Comparison of ENCODE assay signal across 13 mouse cellular contexts in the genomic region with DNA sequence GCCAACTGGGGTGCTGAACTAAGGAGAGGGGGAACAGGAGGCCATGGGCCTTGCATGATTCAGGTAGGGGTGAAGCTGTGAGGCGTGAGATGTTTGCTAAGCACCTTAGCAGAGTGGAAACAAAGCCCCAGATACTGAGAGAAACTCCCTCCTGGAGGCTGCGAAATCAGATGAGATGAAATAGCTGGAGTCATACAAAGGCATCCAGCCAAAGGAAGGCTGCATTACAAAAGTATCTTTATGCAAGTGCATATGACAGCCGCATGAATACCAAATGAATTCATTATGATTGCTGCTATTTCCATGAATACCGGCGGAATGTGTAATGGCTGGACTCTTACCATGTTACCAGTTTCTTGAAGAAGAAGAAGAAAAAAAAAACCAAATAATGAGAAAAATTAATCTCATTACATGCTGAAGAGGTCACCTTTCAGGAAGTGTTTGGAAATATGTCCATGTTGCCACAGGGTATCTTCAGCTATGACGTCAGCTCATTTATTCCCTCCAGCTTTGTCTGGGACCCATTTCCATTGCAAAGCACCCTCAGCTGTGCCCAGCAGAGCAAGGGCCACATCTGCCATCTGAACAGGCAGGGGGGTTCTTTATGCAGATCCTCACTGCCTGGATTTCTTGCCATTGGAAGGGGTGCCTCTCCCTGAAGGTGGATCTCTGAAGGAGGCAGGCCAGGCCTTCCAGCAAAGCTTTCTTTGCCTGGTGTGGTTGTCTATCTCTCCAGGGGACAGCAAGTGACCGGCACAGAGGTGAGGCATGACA.
A peak's percentile ranks its signal among the peaks of the same experiment; 100 is the strongest.
DNase-seq lines count a peak whose midpoint lies in the region; ATAC-seq lines count a peak whose summit lies in the region.
"Had no signal": no experiment of that assay in that cellular context is flagged by ENCODE, and none has a peak within 500 bp of the region (broad histone marks: within the 10 kb centered on the region; RNA-seq: fewer than 3 reads in every experiment).

No protein-coding gene starts in this region.

- H3K36me3 ChIP-seq in forebrain, embryonic 14.5 days (ENCODE audit: control insufficient read depth, insufficient read depth, low read length), result no peaks in the 10 kb centered on the region
- H3K36me3 ChIP-seq in hindbrain, embryonic 14.5 days (replicated peaks; ENCODE audit: control insufficient read depth, insufficient read depth), result no peaks in the 10 kb centered on the region
- H3K36me3 ChIP-seq in midbrain, embryonic 12.5 days, result no peaks in the 10 kb centered on the region
- H3K36me3 ChIP-seq in liver, embryonic 12.5 days, result no peaks in the 10 kb centered on the region

- WGBS in forebrain, embryonic 14.5 days, result 59% methylated on average over 7 of the region's 7 CpGs
- 40% methylated on average over 7 of the region's 7 CpGs for WGBS in hindbrain, embryonic 14.5 days
- 58% methylated on average over 7 of the region's 7 CpGs for WGBS in midbrain, embryonic 12.5 days
- 72% methylated on average over 7 of the region's 7 CpGs for WGBS in liver, embryonic 12.5 days (ENCODE audit: insufficient replicate concordance)

- peak; percentile 69 for ATAC-seq in forebrain, embryonic 14.5 days
- ATAC-seq in hindbrain, embryonic 14.5 days (ENCODE audit: low FRiP score), result no peak
- peak; percentile 60; the same call in 1 of the 2 replicates for ATAC-seq in midbrain, embryonic 12.5 days (ENCODE audit: low FRiP score, low read depth)
- no peak for ATAC-seq in liver, embryonic 12.5 days
- ATAC-seq in megakaryocyte, adult 5-6 weeks (ENCODE audit: poor library complexity, severe bottlenecking), result no peak
- ATAC-seq: intestine, embryonic 16.5 days had no signal

- H3K4me1 ChIP-seq in forebrain, embryonic 14.5 days (ENCODE audit: control insufficient read depth, insufficient read depth, low read length), result peaks cover 10% of the 10 kb centered on the region
- H3K4me1 ChIP-seq in hindbrain, embryonic 14.5 days (replicated peaks; ENCODE audit: control insufficient read depth, insufficient read depth, low read length), result peaks cover 23% of the 10 kb centered on the region
- H3K4me1 ChIP-seq in midbrain, embryonic 12.5 days, result peaks cover 20% of the 10 kb centered on the region
- H3K4me1 ChIP-seq in liver, embryonic 12.5 days, result no peaks in the 10 kb centered on the region

- H3K27ac ChIP-seq in forebrain, embryonic 14.5 days (ENCODE audit: low read depth, low read length), result peak overlapping the region; percentile 28; the same call in 1 of the 2 replicates
- H3K27ac ChIP-seq in hindbrain, embryonic 14.5 days, result peak overlapping the region; percentile 57
- H3K27ac ChIP-seq in midbrain, embryonic 12.5 days (replicated peaks), result peak overlapping the region; percentile 75
- H3K27ac ChIP-seq in liver, embryonic 12.5 days, result no peak overlapping the region

- H3K9ac ChIP-seq in forebrain, embryonic 14.5 days (ENCODE audit: low read length), result no peak overlapping the region
- H3K9ac ChIP-seq in hindbrain, embryonic 14.5 days, result no peak overlapping the region
- no peak overlapping the region for H3K9ac ChIP-seq in midbrain, embryonic 12.5 days (replicated peaks)
- no peak overlapping the region for H3K9ac ChIP-seq in liver, embryonic 12.5 days

- H3K9me3 ChIP-seq in forebrain, embryonic 14.5 days (replicated peaks; ENCODE audit: control insufficient read depth, low read length), result no peaks in the 10 kb centered on the region
- no peaks in the 10 kb centered on the region for H3K9me3 ChIP-seq in hindbrain, embryonic 14.5 days (ENCODE audit: control insufficient read depth, low read length)
- no peaks in the 10 kb centered on the region for H3K9me3 ChIP-seq in midbrain, embryonic 12.5 days
- H3K9me3 ChIP-seq in liver, embryonic 12.5 days (replicated peaks), result no peaks in the 10 kb centered on the region

- no peaks in the 10 kb centered on the region for H3K27me3 ChIP-seq in forebrain, embryonic 14.5 days (replicated peaks; ENCODE audit: control insufficient read depth, insufficient read depth, low read length)
- no peaks in the 10 kb centered on the region for H3K27me3 ChIP-seq in hindbrain, embryonic 14.5 days (ENCODE audit: control insufficient read depth, insufficient read depth, low read length)
- peaks cover 12% of the 10 kb centered on the region; the same call in 1 of the 2 replicates for H3K27me3 ChIP-seq in midbrain, embryonic 12.5 days
- no peaks in the 10 kb centered on the region for H3K27me3 ChIP-seq in liver, embryonic 12.5 days (replicated peaks)

- no peak overlapping the region for H3K4me3 ChIP-seq in forebrain, embryonic 14.5 days (ENCODE audit: low read depth, low read length)
- no peak overlapping the region for H3K4me3 ChIP-seq in hindbrain, embryonic 14.5 days (replicated peaks; ENCODE audit: low read length)
- no peak overlapping the region for H3K4me3 ChIP-seq in midbrain, embryonic 12.5 days
- no peak overlapping the region for H3K4me3 ChIP-seq in liver, embryonic 12.5 days

- DNase-seq in layer of hippocampus, adult 11-12 months (ENCODE audit: low spot score), result peak; percentile 65
- no peak for DNase-seq in layer of hippocampus, postnatal 10 days (ENCODE audit: low spot score in 2 of 2)
- DNase-seq in forebrain, embryonic 14.5 days (ENCODE audit: low spot score), result peak; percentile 70
- DNase-seq in hindbrain, embryonic 14.5 days (ENCODE audit: low spot score), result no peak
- no peak for DNase-seq in cerebellum, postnatal 4 days (ENCODE audit: low spot score in 2 of 2)
- DNase-seq: cerebellum, postnatal 10 days; gastrocnemius, postnatal 14 days; lung, postnatal 10 days had no signal

- H3K4me2 ChIP-seq in forebrain, embryonic 14.5 days (ENCODE audit: low read length), result no peak overlapping the region
- H3K4me2 ChIP-seq in hindbrain, embryonic 14.5 days (replicated peaks), result no peak overlapping the region
- no peak overlapping the region for H3K4me2 ChIP-seq in midbrain, embryonic 12.5 days (replicated peaks)
- no peak overlapping the region for H3K4me2 ChIP-seq in liver, embryonic 12.5 days
- H3K4me2 ChIP-seq: liver, embryonic 11.5 days had no signal

Comparison
In these comparisons a context has a peak if more than half of its experiments do, and no peak if none do; other contexts are left out.
1. DNase-seq: peak in layer of hippocampus, adult 11-12 months (single experiment) and forebrain, embryonic 14.5 days (single experiment); none in layer of hippocampus, postnatal 10 days (0 of 2), hindbrain, embryonic 14.5 days (single experiment) and cerebellum, postnatal 4 days (0 of 2).
2. ATAC-seq: peak in forebrain, embryonic 14.5 days (single experiment) and midbrain, embryonic 12.5 days (single experiment); none in hindbrain, embryonic 14.5 days (single experiment), liver, embryonic 12.5 days (single experiment) and megakaryocyte, adult 5-6 weeks (single experiment).